Mouse (Mus musculus) MEL (cell line): ENCODE measurements around the gene Snrnp35.

Source experiments
- CTCF ChIP-seq, 3 experiments: IDR thresholded peaks in 2 of 3; conservative IDR thresholded peaks in 1 of 3; 2 replicates each; pipeline ENCODE4 v1.5.1; 2011 to 2012; ENCODE audit warnings: low read length in 3 of 3, low read depth in 2 of 3, mild to moderate bottlenecking in 2 of 3, improper control_type of control experiment in 1 of 3, inconsistent platforms in 1 of 3, mixed read lengths in 1 of 3, moderate library complexity in 1 of 3; ENCODE audit not compliant: control insufficient read depth in 1 of 3, insufficient read depth in 1 of 3, poor library complexity in 1 of 3, severe bottlenecking in 1 of 3
- JUND ChIP-seq: IDR thresholded peaks from 2 replicates; pipeline ENCODE4 v1.6.1; 2011; ENCODE audit warnings: low read depth, mild to moderate bottlenecking, improper control_type of control experiment, low read length
- MAX ChIP-seq: IDR thresholded peaks from 2 replicates; pipeline ENCODE4 v1.6.1; 2011; ENCODE audit warnings: low read length, improper control_type of control experiment
- TCF12 ChIP-seq: IDR thresholded peaks from 2 replicates; pipeline ENCODE4 v1.6.1; 2014; ENCODE audit warnings: low read depth, mild to moderate bottlenecking, inconsistent platforms, low read length, improper control_type of control experiment, moderate library complexity
- UBTF ChIP-seq: IDR thresholded peaks from 2 replicates; pipeline ENCODE4 v1.6.1; 2012; ENCODE audit warnings: low read depth, mild to moderate bottlenecking, inconsistent platforms, low read length, improper control_type of control experiment, moderate library complexity, borderline replicate concordance; ENCODE audit not compliant: insufficient read depth
- USF1 ChIP-seq: IDR thresholded peaks from 2 replicates; pipeline ENCODE4 v1.6.1; 2014; ENCODE audit warnings: low read depth, mild to moderate bottlenecking, inconsistent platforms, low read length, improper control_type of control experiment, moderate library complexity
- ZC3H11A ChIP-seq: IDR thresholded peaks from 2 replicates; pipeline ENCODE4 v1.6.1; 2012; ENCODE audit warnings: low read depth, mild to moderate bottlenecking, inconsistent platforms, low read length, improper control_type of control experiment

DNA sequence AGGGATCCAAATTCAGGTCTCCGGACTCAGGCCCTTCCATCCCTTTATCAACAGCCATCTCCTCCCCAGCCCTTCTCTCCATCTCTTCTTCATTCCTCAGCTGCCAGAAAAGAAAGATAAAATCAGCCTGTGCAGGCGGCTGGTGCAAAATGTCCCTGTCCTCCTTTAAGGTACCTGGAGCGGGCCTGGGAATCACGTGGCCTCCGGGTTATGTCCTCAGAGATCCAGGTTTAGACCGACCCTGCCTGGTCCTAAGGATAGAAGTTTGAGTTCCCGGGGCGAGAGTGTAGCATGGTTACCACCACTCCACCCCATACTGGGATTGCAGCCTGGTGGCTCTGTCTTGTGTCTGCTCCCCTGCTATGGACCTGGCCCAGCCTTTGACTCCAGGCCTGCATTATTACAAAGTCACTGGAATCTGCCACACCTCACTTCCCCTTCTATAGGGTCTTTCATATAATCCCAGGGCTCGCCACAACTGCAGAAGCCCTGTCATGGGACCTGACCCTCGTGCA lies 27.7 kb downstream of the Snrnp35 start:
- no peak for TF ChIP-seq ZC3H11A
- no peak for TF ChIP-seq USF1
- TF ChIP-seq TCF12 = no peak
- no peak for TF ChIP-seq MAX
- no peak for TF ChIP-seq CTCF (IDR thresholded peaks at IDR 0.05 in 2 of 3, conservative IDR thresholded peaks at IDR 0.05 in 1 of 3; ENCODE audit: control insufficient read depth in 1 of 3, insufficient read depth in 1 of 3, low read depth in 2 of 3, low read length in 3 of 3, poor library complexity in 1 of 3, severe bottlenecking in 1 of 3)
- no peak for TF ChIP-seq UBTF
- TF ChIP-seq JUND = no peak
